Mouse (Mus musculus): ENCODE results near the gene 9330182O14Rik. TPM values are rescaled to one million over a fixed set of nuclear protein-coding genes. Genes with fewer than 3 reads are reported as not detected.

Gene 9330182O14Rik
- polyA plus RNA-seq, 1 experiment: not detected

GRCm38 (mm10) chr15:40124211-40124953, 9.8 kb upstream of the 9330182O14Rik start:
- H3K27me3 ChIP-seq (ENCODE audit: control insufficient read depth, insufficient read depth, low read length): no peaks in the 10 kb centered on the region
- H3K4me1 ChIP-seq (replicated peaks; ENCODE audit: control insufficient read depth, insufficient read depth, low read length): no peaks in the 10 kb centered on the region
- H3K27ac ChIP-seq (ENCODE audit: control insufficient read depth, insufficient read depth, low read length): no peak overlapping the region
- H3K4me3 ChIP-seq (ENCODE audit: control insufficient read depth, insufficient read depth, low read length): no peak overlapping the region
- TF ChIP-seq POLR2A (IDR thresholded peaks at IDR 0.05; ENCODE audit: control insufficient read depth, extremely low read depth, insufficient read depth, low read length, poor library complexity) (no peak), CTCF (IDR thresholded peaks at IDR 0.05; ENCODE audit: borderline replicate concordance, control insufficient read depth, extremely low read depth, insufficient read depth, low read length, poor library complexity) (no peak)
- no peaks in the 10 kb centered on the region for H3K36me3 ChIP-seq (ENCODE audit: control insufficient read depth, insufficient read depth, low read length)
- WGBS: 89% methylated on average over 9 of the region's 9 CpGs
- DNase-seq: no peak

DNA sequence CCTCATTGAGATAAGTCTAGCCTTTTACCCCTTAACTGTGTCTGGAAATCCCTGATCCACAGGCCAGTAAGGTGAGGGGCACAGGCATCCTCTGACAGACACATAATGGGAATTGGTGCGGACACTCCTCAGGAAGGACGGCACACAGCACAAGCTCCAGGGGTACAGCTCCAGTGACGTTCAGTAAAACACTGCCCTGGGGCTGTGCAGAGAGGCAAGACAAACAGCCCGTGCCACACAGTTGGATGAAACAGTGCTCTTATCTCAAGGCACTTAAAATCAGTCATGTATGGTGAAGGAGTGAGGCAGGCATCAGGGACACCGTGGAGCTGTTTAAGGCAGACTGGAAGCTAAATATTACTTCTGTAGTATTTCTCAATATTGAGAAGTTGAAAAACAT, 4.7 kb upstream of the 9330182O14Rik start:
- DNase-seq: no peak
- Histone ChIP-seq H3K4me1 (replicated peaks; ENCODE audit: control insufficient read depth, insufficient read depth, low read length) (no peaks in the 10 kb centered on the region), H3K27me3 (ENCODE audit: control insufficient read depth, insufficient read depth, low read length) (no peaks in the 10 kb centered on the region), H3K36me3 (ENCODE audit: control insufficient read depth, insufficient read depth, low read length) (no peaks in the 10 kb centered on the region), H3K4me3 (ENCODE audit: control insufficient read depth, insufficient read depth, low read length) (no peak overlapping the region), H3K27ac (ENCODE audit: control insufficient read depth, insufficient read depth, low read length) (no peak overlapping the region)
- WGBS: 94% methylated on average over 5 of the region's 5 CpGs
- no peak for TF ChIP-seq POLR2A (IDR thresholded peaks at IDR 0.05; ENCODE audit: control insufficient read depth, extremely low read depth, insufficient read depth, low read length, poor library complexity)
- no peak for TF ChIP-seq CTCF (IDR thresholded peaks at IDR 0.05; ENCODE audit: borderline replicate concordance, control insufficient read depth, extremely low read depth, insufficient read depth, low read length, poor library complexity)

DNA sequence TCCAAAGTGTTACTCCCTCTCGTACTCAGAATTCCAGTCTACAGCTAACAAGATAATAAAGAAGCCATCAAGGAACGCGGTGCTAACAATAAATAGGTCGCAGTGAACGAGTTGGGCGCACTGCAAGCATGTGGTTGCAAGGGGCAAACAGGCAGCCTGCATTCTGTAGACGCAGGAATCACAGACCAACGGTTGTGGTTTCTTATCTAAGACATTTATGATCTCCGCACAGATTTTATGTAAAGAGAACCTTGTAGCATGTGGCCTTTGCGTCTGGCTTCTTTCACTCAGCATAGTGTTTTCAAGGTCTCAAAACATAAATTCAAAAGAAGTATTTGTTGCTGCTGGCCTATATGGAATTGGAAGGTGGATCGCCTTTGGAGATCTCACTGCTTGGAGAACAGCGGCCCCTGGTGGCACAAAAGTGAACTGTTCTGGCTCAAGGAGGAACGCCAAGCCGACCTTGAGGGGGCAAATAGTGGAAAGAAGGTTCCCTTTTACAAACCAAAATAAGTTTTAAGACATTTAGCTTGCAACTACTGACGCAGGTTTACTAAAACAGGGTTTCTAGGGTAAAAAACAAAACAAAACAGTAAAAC, 3.2 kb upstream of the 9330182O14Rik start:
- no peaks in the 10 kb centered on the region for H3K4me1 ChIP-seq (replicated peaks; ENCODE audit: control insufficient read depth, insufficient read depth, low read length)
- DNase-seq: peak; percentile 73

GRCm38 (mm10) chr15:40132408-40132807, 1.8 kb upstream of the 9330182O14Rik start:
- 95% methylated on average over 4 of the region's 4 CpGs for WGBS
- Histone ChIP-seq H3K4me3 (ENCODE audit: control insufficient read depth, insufficient read depth, low read length) (no peak overlapping the region), H3K4me1 (replicated peaks; ENCODE audit: control insufficient read depth, insufficient read depth, low read length) (no peaks in the 10 kb centered on the region), H3K27ac (ENCODE audit: control insufficient read depth, insufficient read depth, low read length) (no peak overlapping the region), H3K36me3 (ENCODE audit: control insufficient read depth, insufficient read depth, low read length) (no peaks in the 10 kb centered on the region), H3K27me3 (ENCODE audit: control insufficient read depth, insufficient read depth, low read length) (no peaks in the 10 kb centered on the region)
- DNase-seq: no peak
- TF ChIP-seq POLR2A (IDR thresholded peaks at IDR 0.05; ENCODE audit: control insufficient read depth, extremely low read depth, insufficient read depth, low read length, poor library complexity) (no peak), CTCF (IDR thresholded peaks at IDR 0.05; ENCODE audit: borderline replicate concordance, control insufficient read depth, extremely low read depth, insufficient read depth, low read length, poor library complexity) (no peak)

More for the DNA sequence above, 3.2 kb upstream of the 9330182O14Rik start:
- Histone ChIP-seq H3K36me3 (ENCODE audit: control insufficient read depth, insufficient read depth, low read length) (no peaks in the 10 kb centered on the region), H3K27me3 (ENCODE audit: control insufficient read depth, insufficient read depth, low read length) (no peaks in the 10 kb centered on the region), H3K27ac (ENCODE audit: control insufficient read depth, insufficient read depth, low read length) (no peak overlapping the region), H3K4me3 (ENCODE audit: control insufficient read depth, insufficient read depth, low read length) (no peak overlapping the region)
- peak; percentile 74; the same call in 1 of the 2 replicates for TF ChIP-seq CTCF (IDR thresholded peaks at IDR 0.05; ENCODE audit: borderline replicate concordance, control insufficient read depth, extremely low read depth, insufficient read depth, low read length, poor library complexity)
- no peak for TF ChIP-seq POLR2A (IDR thresholded peaks at IDR 0.05; ENCODE audit: control insufficient read depth, extremely low read depth, insufficient read depth, low read length, poor library complexity)
- 11% methylated on average over 15 of the region's 15 CpGs for WGBS

DNA sequence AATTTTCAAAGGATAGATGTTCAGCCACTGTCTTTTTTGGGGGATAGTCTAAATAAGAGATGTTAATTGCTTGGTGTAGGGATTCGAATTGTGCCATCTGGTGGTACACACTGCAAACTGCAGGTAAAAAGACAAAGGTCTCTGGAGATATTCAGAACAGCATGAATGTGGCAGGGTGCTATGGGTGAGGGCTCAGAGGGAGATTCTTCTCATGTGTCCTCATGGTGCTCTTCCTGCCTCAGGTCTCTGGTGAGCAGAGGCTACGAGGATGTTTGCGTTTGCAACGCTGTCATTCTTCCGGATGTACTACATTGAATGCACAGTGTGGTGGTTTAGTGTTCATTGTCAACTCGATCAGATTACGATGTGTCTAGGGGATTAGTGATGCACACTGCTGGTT, 10.1 kb downstream of the 9330182O14Rik start:
- no peaks in the 10 kb centered on the region for H3K36me3 ChIP-seq (ENCODE audit: control insufficient read depth, insufficient read depth, low read length)
- no peak overlapping the region for H3K27ac ChIP-seq (ENCODE audit: control insufficient read depth, insufficient read depth, low read length)
- H3K4me3 ChIP-seq (ENCODE audit: control insufficient read depth, insufficient read depth, low read length): no peak overlapping the region
- TF ChIP-seq CTCF (IDR thresholded peaks at IDR 0.05; ENCODE audit: borderline replicate concordance, control insufficient read depth, extremely low read depth, insufficient read depth, low read length, poor library complexity) (no peak), POLR2A (IDR thresholded peaks at IDR 0.05; ENCODE audit: control insufficient read depth, extremely low read depth, insufficient read depth, low read length, poor library complexity) (no peak)
- DNase-seq: peak; percentile 31
- WGBS: 56% methylated on average over 7 of the region's 7 CpGs
- no peaks in the 10 kb centered on the region for H3K4me1 ChIP-seq (replicated peaks; ENCODE audit: control insufficient read depth, insufficient read depth, low read length)
- no peaks in the 10 kb centered on the region for H3K27me3 ChIP-seq (ENCODE audit: control insufficient read depth, insufficient read depth, low read length)

- Histone ChIP-seq H3K4me3 (ENCODE audit: control insufficient read depth, insufficient read depth, low read length) (no peak overlapping the region), H3K36me3 (ENCODE audit: control insufficient read depth, insufficient read depth, low read length) (no peaks in the 10 kb centered on the region), H3K4me1 (replicated peaks; ENCODE audit: control insufficient read depth, insufficient read depth, low read length) (no peaks in the 10 kb centered on the region), H3K27me3 (ENCODE audit: control insufficient read depth, insufficient read depth, low read length) (no peaks in the 10 kb centered on the region), H3K27ac (ENCODE audit: control insufficient read depth, insufficient read depth, low read length) (no peak overlapping the region)
- no peak for DNase-seq
- 93% methylated on average over 6 of the region's 6 CpGs for WGBS
- TF ChIP-seq CTCF (IDR thresholded peaks at IDR 0.05; ENCODE audit: borderline replicate concordance, control insufficient read depth, extremely low read depth, insufficient read depth, low read length, poor library complexity) (no peak), POLR2A (IDR thresholded peaks at IDR 0.05; ENCODE audit: control insufficient read depth, extremely low read depth, insufficient read depth, low read length, poor library complexity) (no peak)
These were observed 23.5 kb downstream of the 9330182O14Rik start for GRCm38 (mm10) chr15:40157683-40158082.
